ENCODE assay signal across 20 mouse cellular contexts in genomic region chr1:183754500-183754899, GRCm38 (mm10).
"Had no signal": no experiment of that assay in that cellular context is flagged by ENCODE, and none has a peak within 500 bp of the region (broad histone marks: within the 10 kb centered on the region; RNA-seq: fewer than 3 reads in every experiment).

No protein-coding gene starts in this region.

- H3K36me3 ChIP-seq: limb, embryonic 12.5 days; limb, embryonic 15.5 days; midbrain, embryonic 12.5 days; midbrain, embryonic 15.5 days; neural tube, embryonic 13.5 days; stomach, embryonic 15.5 days had no signal

- H3K27ac ChIP-seq: limb, embryonic 12.5 days; limb, embryonic 15.5 days; liver, embryonic 14.5 days; macrophage; midbrain, embryonic 12.5 days; midbrain, embryonic 15.5 days; neural tube, embryonic 13.5 days; stomach, embryonic 15.5 days had no signal

- DNase-seq: kidney, postnatal 10 days; kidney, postnatal 36 days; left cerebral cortex, postnatal 4 days; liver, postnatal 0 days; lung, embryonic 14.5 days; retina, postnatal 1 day; right cerebral cortex, postnatal 25 days; spleen, adult 18-20 months; thymus, postnatal 25 days had no signal

- H3K4me2 ChIP-seq: limb, embryonic 12.5 days; limb, embryonic 15.5 days; liver, embryonic 11.5 days; lung, embryonic 14.5 days; midbrain, embryonic 12.5 days; midbrain, embryonic 15.5 days; neural tube, embryonic 13.5 days; stomach, embryonic 15.5 days had no signal

- H3K9me3 ChIP-seq: limb, embryonic 12.5 days; limb, embryonic 15.5 days; midbrain, embryonic 12.5 days; midbrain, embryonic 15.5 days; neural tube, embryonic 13.5 days; stomach, embryonic 15.5 days had no signal

- H3K4me3 ChIP-seq: limb, embryonic 12.5 days; limb, embryonic 15.5 days; midbrain, embryonic 12.5 days; midbrain, embryonic 15.5 days; myocyte; neural tube, embryonic 13.5 days; stomach, embryonic 15.5 days had no signal

- H3K9ac ChIP-seq: limb, embryonic 12.5 days; limb, embryonic 15.5 days; liver, embryonic 14.5 days; liver, postnatal 0 days; lung, embryonic 14.5 days; midbrain, embryonic 12.5 days; midbrain, embryonic 15.5 days; neural tube, embryonic 13.5 days; stomach, embryonic 15.5 days had no signal

- ATAC-seq: liver, postnatal 0 days; lung, postnatal 0 days; midbrain, embryonic 15.5 days had no signal

- H3K4me1 ChIP-seq: limb, embryonic 12.5 days; limb, embryonic 15.5 days; midbrain, embryonic 12.5 days; midbrain, embryonic 15.5 days; stomach, embryonic 15.5 days had no signal

- H3K27me3 ChIP-seq: limb, embryonic 12.5 days; limb, embryonic 15.5 days; midbrain, embryonic 12.5 days; midbrain, embryonic 15.5 days; neural tube, embryonic 13.5 days; stomach, embryonic 15.5 days had no signal
